In genomic region chrX:7276564-7276963, GRCm38 (mm10) we compare ENCODE assay signal across 20 mouse cellular contexts. TPM values are rescaled to one million over a fixed set of nuclear protein-coding genes. Genes with fewer than 3 reads are reported as not detected.
A peak's percentile ranks its signal among the peaks of the same experiment; 100 is the strongest.
DNase-seq lines count a peak whose midpoint lies in the region; ATAC-seq and TF ChIP-seq lines count a peak whose summit lies in the region.
"Had no signal": no experiment of that assay in that cellular context is flagged by ENCODE, and none has a peak within 500 bp of the region (broad histone marks: within the 10 kb centered on the region; RNA-seq: fewer than 3 reads in every experiment).

No protein-coding gene starts in this region.

- H3K4me2 ChIP-seq in midbrain, postnatal 0 days (ENCODE audit: low read depth, low read length, poor library complexity, severe bottlenecking) = no peak overlapping the region
- no peak overlapping the region for H3K4me2 ChIP-seq in midbrain, embryonic 16.5 days (ENCODE audit: low read length)
- H3K4me2 ChIP-seq: embryonic facial prominence, embryonic 15.5 days; heart, embryonic 15.5 days; midbrain, embryonic 12.5 days; stomach, embryonic 15.5 days had no signal

- WGBS in midbrain, postnatal 0 days = 77% methylated on average over 6 of the region's 6 CpGs
- WGBS in midbrain, embryonic 16.5 days = 70% methylated on average over 6 of the region's 6 CpGs

- TF ChIP-seq CTCF in midbrain, postnatal 0 days (IDR thresholded peaks at IDR 0.05) = no peak

- H3K9me3 ChIP-seq in midbrain, postnatal 0 days (ENCODE audit: low read length) = no peaks in the 10 kb centered on the region
- H3K9me3 ChIP-seq in midbrain, embryonic 16.5 days (replicated peaks; ENCODE audit: control insufficient read depth, low read length, poor library complexity, severe bottlenecking) = no peaks in the 10 kb centered on the region
- H3K9me3 ChIP-seq: embryonic facial prominence, embryonic 15.5 days; heart, embryonic 15.5 days; midbrain, embryonic 12.5 days; stomach, embryonic 15.5 days had no signal

- no peaks in the 10 kb centered on the region for H3K27me3 ChIP-seq in midbrain, postnatal 0 days (ENCODE audit: insufficient read depth, low read length)
- H3K27me3 ChIP-seq in midbrain, embryonic 16.5 days (ENCODE audit: control insufficient read depth, insufficient read depth, low read depth, low read length) = no peaks in the 10 kb centered on the region
- H3K27me3 ChIP-seq: embryonic facial prominence, embryonic 15.5 days; heart, embryonic 15.5 days; midbrain, embryonic 12.5 days; stomach, embryonic 15.5 days had no signal

- H3K4me3 ChIP-seq in midbrain, postnatal 0 days (ENCODE audit: low read depth, low read length) = no peak overlapping the region
- H3K4me3 ChIP-seq in midbrain, embryonic 16.5 days (ENCODE audit: low read depth, low read length) = no peak overlapping the region
- H3K4me3 ChIP-seq: embryonic facial prominence, embryonic 15.5 days; heart, embryonic 15.5 days; midbrain, embryonic 12.5 days; stomach, embryonic 15.5 days had no signal

- no peaks in the 10 kb centered on the region for H3K36me3 ChIP-seq in midbrain, postnatal 0 days (ENCODE audit: insufficient read depth, low read length)
- no peaks in the 10 kb centered on the region for H3K36me3 ChIP-seq in midbrain, embryonic 16.5 days (ENCODE audit: control insufficient read depth, insufficient read depth, low read length)
- H3K36me3 ChIP-seq: embryonic facial prominence, embryonic 15.5 days; heart, embryonic 15.5 days; midbrain, embryonic 12.5 days; stomach, embryonic 15.5 days had no signal

- no peaks in the 10 kb centered on the region for H3K4me1 ChIP-seq in midbrain, postnatal 0 days (ENCODE audit: insufficient read depth, low read length)
- no peaks in the 10 kb centered on the region for H3K4me1 ChIP-seq in midbrain, embryonic 16.5 days (ENCODE audit: control insufficient read depth, insufficient read depth, low read length)
- H3K4me1 ChIP-seq: heart, embryonic 15.5 days; midbrain, embryonic 12.5 days; stomach, embryonic 15.5 days had no signal

- peak; percentile 12 for DNase-seq in gastrocnemius, postnatal 10 days
- DNase-seq in gastrocnemius, adult 18-20 months (ENCODE audit: low spot score) = no peak
- DNase-seq in midbrain, postnatal 0 days (ENCODE audit: low spot score) = peak; percentile 46
- peak; percentile 5 for DNase-seq in retina, postnatal 1 day
- no peak for DNase-seq in kidney, postnatal 10 days
- no peak for DNase-seq in frontal cortex, postnatal 14 days (ENCODE audit: low spot score in 2 of 2)
- DNase-seq: cerebellum, adult 8-10 months; gastrocnemius, postnatal 25 days; kidney, adult 8-10 months; kidney, postnatal 36 days; liver; right cerebral cortex, postnatal 14 days; spleen, adult 18-20 months had no signal

- H3K27ac ChIP-seq in midbrain, postnatal 0 days (ENCODE audit: low read depth, low read length) = no peak overlapping the region
- H3K27ac ChIP-seq in midbrain, embryonic 16.5 days (ENCODE audit: low read length) = no peak overlapping the region
- H3K27ac ChIP-seq: embryonic facial prominence, embryonic 15.5 days; heart, embryonic 15.5 days; midbrain, embryonic 12.5 days; stomach, embryonic 15.5 days had no signal

- ATAC-seq in midbrain, postnatal 0 days (ENCODE audit: low FRiP score) = no peak
- ATAC-seq in midbrain, embryonic 16.5 days = no peak
- ATAC-seq: inflammation-experienced regulatory T-cells, adult 6 months; lung, postnatal 0 days had no signal

- no peak overlapping the region for H3K9ac ChIP-seq in midbrain, postnatal 0 days (replicated peaks; ENCODE audit: low read length, poor library complexity, severe bottlenecking)
- H3K9ac ChIP-seq in midbrain, embryonic 16.5 days (ENCODE audit: low read depth, low read length) = no peak overlapping the region
- H3K9ac ChIP-seq: embryonic facial prominence, embryonic 15.5 days; heart, embryonic 15.5 days; midbrain, embryonic 12.5 days; stomach, embryonic 15.5 days had no signal

RNA-seq across cellular contexts. Expression of gene Clcn5, which starts 42.6 kb away (rescaled TPM):
- 10 to 100 TPM; 28.6 to 37.7 TPM for total RNA-seq in gastrocnemius, postnatal 10 days (2021)
- 1 to 10 TPM; 1.5 to 1.7 TPM for total RNA-seq in gastrocnemius, adult 18-20 months (2021)
- total RNA-seq in midbrain, postnatal 0 days (2014; rRNA removed) = 26.8 and 27.6 TPM in 2 replicates
- 5.4 and 5.7 TPM in 2 replicates for polyA plus RNA-seq in midbrain, postnatal 0 days (2015; fragmentation: Nextera tagmentation; extraction: Ambion mirVana)
- 7.5 and 8.5 TPM in 2 replicates for polyA plus RNA-seq in midbrain, embryonic 16.5 days (2015; fragmentation: Nextera tagmentation; extraction: Ambion mirVana)

Comparison
In these comparisons a context has a peak if more than half of its experiments do, and no peak if none do; other contexts are left out.
1. DNase-seq: peak in gastrocnemius, postnatal 10 days (single experiment), midbrain, postnatal 0 days (single experiment) and retina, postnatal 1 day (single experiment); none in gastrocnemius, adult 18-20 months (single experiment), kidney, postnatal 10 days (single experiment) and frontal cortex, postnatal 14 days (0 of 2).
2. RNA of gene Clcn5, which starts 42.6 kb away (total RNA-seq): 28.6 to 37.7 TPM in gastrocnemius, postnatal 10 days and 26.8 to 27.6 TPM in midbrain, postnatal 0 days; 1.5 to 1.7 TPM in gastrocnemius, adult 18-20 months; every median in the first group is over 10 times any median in the second.